Mouse (Mus musculus): ENCODE data around the gene Zc3h7b.

Gene Zc3h7b

GRCm38 (mm10) chr15:81822631-81823030 is 77.8 kb downstream of the Zc3h7b start:
- no peak for DNase-seq

- no peak for DNase-seq
Observed at GRCm38 (mm10) chr15:81824832-81825231, 80.0 kb downstream of the Zc3h7b start.

- no peak for DNase-seq
Observed at GRCm38 (mm10) chr15:81828426-81829207, 83.8 kb downstream of the Zc3h7b start.

GRCm38 (mm10) chr15:81829208-81829580 is 84.3 kb downstream of the Zc3h7b start:
- DNase-seq, result no peak

GRCm38 (mm10) chr15:81830530-81830929 is 85.7 kb downstream of the Zc3h7b start:
- DNase-seq, result no peak

GRCm38 (mm10) chr15:81831136-81831825 is 86.4 kb downstream of the Zc3h7b start:
- DNase-seq, result peak; percentile 94 to 96

- DNase-seq, result no peak
Observed at GRCm38 (mm10) chr15:81832219-81832618, 87.4 kb downstream of the Zc3h7b start.

- DNase-seq, result no peak
Observed at GRCm38 (mm10) chr15:81833481-81833880, 88.6 kb downstream of the Zc3h7b start.

- DNase-seq, result peak; percentile 62 to 66
Observed at GRCm38 (mm10) chr15:81834171-81834841, 89.4 kb downstream of the Zc3h7b start.

- peak in 1 of 2 experiments; percentile 29 for DNase-seq
Observed at GRCm38 (mm10) chr15:81835007-81835880, 90.4 kb downstream of the Zc3h7b start.

- peak; percentile 88 to 91 for DNase-seq
Observed at GRCm38 (mm10) chr15:81836124-81836821, 91.4 kb downstream of the Zc3h7b start.

- DNase-seq, result peak in 1 of 2 experiments; percentile 54
Observed at GRCm38 (mm10) chr15:81836966-81837920, 92.4 kb downstream of the Zc3h7b start.

- DNase-seq, result no peak
Observed at GRCm38 (mm10) chr15:81838554-81839235, 93.8 kb downstream of the Zc3h7b start.

GRCm38 (mm10) chr15:81839634-81840033 is 94.8 kb downstream of the Zc3h7b start:
- peak; percentile 97 to 98 for DNase-seq

GRCm38 (mm10) chr15:81840306-81840705 is 95.4 kb downstream of the Zc3h7b start:
- no peak for DNase-seq

GRCm38 (mm10) chr15:81842275-81842674 is 97.4 kb downstream of the Zc3h7b start:
- no peak for DNase-seq

- DNase-seq, result no peak
Observed at GRCm38 (mm10) chr15:81845033-81845625, 100.3 kb downstream of the Zc3h7b start.

- DNase-seq, result no peak
Observed at GRCm38 (mm10) chr15:81845724-81846123, 100.9 kb downstream of the Zc3h7b start.

All from cerebellum, adult 18-20 months (tissue).